In the genomic region with DNA sequence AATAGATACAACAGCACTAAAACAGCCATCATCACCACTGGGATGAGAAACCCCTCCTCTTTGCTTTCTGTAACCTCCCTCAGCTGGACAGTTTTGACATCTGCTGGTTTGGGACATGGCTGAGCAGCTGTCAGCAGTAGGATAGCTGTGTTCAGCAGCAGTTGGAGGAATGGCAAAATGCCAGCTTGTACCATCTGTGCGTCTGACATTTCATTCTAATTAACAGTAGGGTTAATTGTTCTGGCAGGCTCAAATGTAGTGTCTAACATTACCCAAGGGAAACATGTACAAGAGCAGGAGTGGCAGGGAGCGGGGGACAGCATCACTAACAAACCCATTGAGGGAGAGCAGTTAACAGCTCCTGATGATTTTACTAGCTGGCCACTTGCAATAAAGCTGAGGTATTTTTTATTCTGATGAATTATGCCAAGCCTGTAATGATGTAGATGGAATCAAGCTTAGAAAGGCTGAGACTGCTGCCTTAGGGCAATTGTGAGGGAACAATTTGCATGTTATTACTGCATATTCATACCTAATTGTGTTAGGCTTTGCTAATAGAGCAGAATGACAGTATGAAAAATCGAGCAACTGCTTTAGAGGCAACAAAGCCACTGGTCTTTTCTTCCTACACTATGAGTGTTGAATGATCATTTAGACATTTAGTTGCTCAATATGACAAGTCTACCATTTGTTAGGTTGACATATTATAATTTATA, we compare ENCODE assay signal across 9 mouse cellular contexts. TPM values are rescaled to one million over a fixed set of nuclear protein-coding genes. Genes with fewer than 3 reads are reported as not detected.
A peak's percentile ranks its signal among the peaks of the same experiment; 100 is the strongest.
DNase-seq lines count a peak whose midpoint lies in the region; ATAC-seq and TF ChIP-seq lines count a peak whose summit lies in the region.
"Had no signal": no experiment of that assay in that cellular context is flagged by ENCODE, and none has a peak within 500 bp of the region (broad histone marks: within the 10 kb centered on the region; RNA-seq: fewer than 3 reads in every experiment).

No protein-coding gene starts in this region.

- H3K4me3 ChIP-seq in kidney, adult 2 months (ENCODE audit: insufficient read depth, low read depth, low read length), result no peak overlapping the region
- H3K4me3 ChIP-seq in intestine, embryonic 16.5 days (ENCODE audit: low read length), result no peak overlapping the region
- H3K4me3 ChIP-seq in midbrain, embryonic 16.5 days (ENCODE audit: low read depth, low read length), result no peak overlapping the region
- H3K4me3 ChIP-seq: heart, embryonic 13.5 days had no signal

- no peaks in the 10 kb centered on the region for H3K9me3 ChIP-seq in intestine, embryonic 16.5 days (ENCODE audit: control insufficient read depth, low read length)
- H3K9me3 ChIP-seq in midbrain, embryonic 16.5 days (replicated peaks; ENCODE audit: control insufficient read depth, low read length, poor library complexity, severe bottlenecking), result no peaks in the 10 kb centered on the region
- H3K9me3 ChIP-seq: heart, embryonic 13.5 days had no signal

- no peaks in the 10 kb centered on the region for H3K4me1 ChIP-seq in kidney, adult 2 months (ENCODE audit: control insufficient read depth, insufficient read depth, low read length)
- H3K4me1 ChIP-seq in intestine, embryonic 16.5 days (ENCODE audit: control insufficient read depth, insufficient read depth, low read length), result no peaks in the 10 kb centered on the region
- peaks cover 8% of the 10 kb centered on the region; the same call in 1 of the 2 replicates for H3K4me1 ChIP-seq in midbrain, embryonic 16.5 days (ENCODE audit: control insufficient read depth, insufficient read depth, low read length)
- H3K4me1 ChIP-seq: heart, embryonic 13.5 days had no signal

- ATAC-seq in intestine, embryonic 16.5 days, result peak; percentile 33; the same call in 1 of the 2 replicates
- ATAC-seq in midbrain, embryonic 16.5 days, result peak; percentile 97

- WGBS in kidney, adult 2 months, result 28% methylated on average over 3 of the region's 3 CpGs
- 61% methylated on average over 3 of the region's 3 CpGs for WGBS in intestine, embryonic 16.5 days
- WGBS in midbrain, embryonic 16.5 days, result 11% methylated on average over 3 of the region's 3 CpGs

- no peaks in the 10 kb centered on the region for H3K36me3 ChIP-seq in kidney, adult 2 months (ENCODE audit: control insufficient read depth, insufficient read depth, low read length)
- no peaks in the 10 kb centered on the region for H3K36me3 ChIP-seq in intestine, embryonic 16.5 days (ENCODE audit: control insufficient read depth, insufficient read depth, low read length)
- H3K36me3 ChIP-seq in midbrain, embryonic 16.5 days (ENCODE audit: control insufficient read depth, insufficient read depth, low read length), result no peaks in the 10 kb centered on the region
- H3K36me3 ChIP-seq: heart, embryonic 13.5 days had no signal

- H3K9ac ChIP-seq in intestine, embryonic 16.5 days (ENCODE audit: low read depth, low read length), result no peak overlapping the region
- no peak overlapping the region for H3K9ac ChIP-seq in midbrain, embryonic 16.5 days (ENCODE audit: low read depth, low read length)
- H3K9ac ChIP-seq: heart, embryonic 13.5 days had no signal

- DNase-seq in kidney, postnatal 10 days, result peak; percentile 22
- DNase-seq in kidney, adult 2 months, result no peak
- DNase-seq in embryo, embryonic 11.5 days (ENCODE audit: low read depth, low spot score), result peak; percentile 16
- no peak for DNase-seq in urinary bladder, postnatal 10 days (ENCODE audit: low spot score)
- no peak for DNase-seq in heart, postnatal 36 days
- DNase-seq in spleen, postnatal 10 days (ENCODE audit: low spot score in 2 of 2), result no peak

- TF ChIP-seq CTCF in kidney, adult 2 months (conservative IDR thresholded peaks at IDR 0.05; ENCODE audit: insufficient read depth, insufficient read length, low read depth, low read length), result no peak

- H3K4me2 ChIP-seq in intestine, embryonic 16.5 days (ENCODE audit: low read depth, low read length), result no peak overlapping the region
- peak overlapping the region; percentile 1; the same call in 1 of the 2 replicates for H3K4me2 ChIP-seq in midbrain, embryonic 16.5 days (ENCODE audit: low read length)
- H3K4me2 ChIP-seq: heart, embryonic 13.5 days had no signal

- intact Hi-C loops in heart, postnatal 36 days (cut with DNase I), result no loop called here

- no peak for TF ChIP-seq POLR2A in kidney, adult 2 months (IDR thresholded peaks at IDR 0.05; ENCODE audit: low read depth, low read length)

- H3K27me3 ChIP-seq in kidney, adult 2 months (replicated peaks; ENCODE audit: control insufficient read depth, insufficient read depth, low read length), result no peaks in the 10 kb centered on the region
- no peaks in the 10 kb centered on the region for H3K27me3 ChIP-seq in intestine, embryonic 16.5 days (replicated peaks; ENCODE audit: control insufficient read depth, insufficient read depth, low read length)
- H3K27me3 ChIP-seq in midbrain, embryonic 16.5 days (ENCODE audit: control insufficient read depth, insufficient read depth, low read depth, low read length), result no peaks in the 10 kb centered on the region
- H3K27me3 ChIP-seq: heart, embryonic 13.5 days had no signal

- H3K27ac ChIP-seq in kidney, adult 2 months (ENCODE audit: insufficient read depth, low read depth, low read length), result no peak overlapping the region
- no peak overlapping the region for H3K27ac ChIP-seq in intestine, embryonic 16.5 days (ENCODE audit: low read length)
- H3K27ac ChIP-seq in midbrain, embryonic 16.5 days (ENCODE audit: low read length), result peak overlapping the region; percentile 75
- H3K27ac ChIP-seq: heart, embryonic 13.5 days had no signal

RNA-seq across cellular contexts. Expression of gene Gm8797, which starts 4.3 kb away (rescaled TPM):
- 0.74 and 1.8 TPM in 2 replicates for polyA plus RNA-seq in kidney, adult 2 months (2012; rRNA removed)
- polyA plus RNA-seq in intestine, embryonic 16.5 days (2015; fragmentation: Nextera tagmentation; extraction: Ambion mirVana), result 7.8 and 11.1 TPM in 2 replicates
- 16.3 and 19.1 TPM in 2 replicates for polyA plus RNA-seq in midbrain, embryonic 16.5 days (2015; fragmentation: Nextera tagmentation; extraction: Ambion mirVana)
- total RNA-seq in heart, postnatal 36 days (2021), result 1 to 10 TPM; 4.5 to 4.6 TPM

Comparison
In these comparisons a context has a peak if more than half of its experiments do, and no peak if none do; other contexts are left out.
1. DNase-seq: peak in kidney, postnatal 10 days (single experiment) and embryo, embryonic 11.5 days (single experiment); none in kidney, adult 2 months (single experiment), urinary bladder, postnatal 10 days (single experiment), heart, postnatal 36 days (0 of 2) and spleen, postnatal 10 days (0 of 2).